Mouse (Mus musculus) CH12.LX (cell line): ENCODE measurements around the gene Tpst1.

Experiments used
- CHD1 ChIP-seq: IDR thresholded peaks from 2 replicates; pipeline ENCODE4 v1.6.1; 2012; ENCODE audit warnings: low read depth, low read length, improper control_type of control experiment, inconsistent platforms
- CTCF ChIP-seq, 2 experiments: IDR thresholded peaks in 1 of 2; conservative IDR thresholded peaks in 1 of 2; 2 replicates each; pipeline ENCODE4 v1.5.1; 2011 to 2012; ENCODE audit warnings: low read depth in 2 of 2, low read length in 2 of 2, improper control_type of control experiment in 1 of 2, inconsistent platforms in 1 of 2, mild to moderate bottlenecking in 1 of 2, moderate library complexity in 1 of 2
- HCFC1 ChIP-seq: IDR thresholded peaks from 2 replicates; pipeline ENCODE4 v1.6.1; 2012; ENCODE audit warnings: low read depth, mild to moderate bottlenecking, inconsistent platforms, low read length, improper control_type of control experiment
- JUND ChIP-seq: conservative IDR thresholded peaks from 2 replicates; pipeline ENCODE4 v1.6.1; 2011; ENCODE audit warnings: low read depth, low read length, improper control_type of control experiment
- MAFK ChIP-seq: IDR thresholded peaks from 2 replicates; pipeline ENCODE4 v1.6.1; 2011; ENCODE audit warnings: low read length, improper control_type of control experiment; ENCODE audit not compliant: insufficient replicate concordance
- NELFE ChIP-seq: IDR thresholded peaks from 2 replicates; pipeline ENCODE4 v1.6.1; 2011; ENCODE audit warnings: low read depth, low read length, improper control_type of control experiment
- UBTF ChIP-seq: IDR thresholded peaks from 2 replicates; pipeline ENCODE4 v1.6.1; 2012; ENCODE audit warnings: low read depth, mild to moderate bottlenecking, inconsistent platforms, low read length, improper control_type of control experiment, moderate library complexity
- USF2 ChIP-seq: conservative IDR thresholded peaks from 2 replicates; pipeline ENCODE4 v1.6.1; 2011; ENCODE audit warnings: low read depth, low read length, improper control_type of control experiment

DNA sequence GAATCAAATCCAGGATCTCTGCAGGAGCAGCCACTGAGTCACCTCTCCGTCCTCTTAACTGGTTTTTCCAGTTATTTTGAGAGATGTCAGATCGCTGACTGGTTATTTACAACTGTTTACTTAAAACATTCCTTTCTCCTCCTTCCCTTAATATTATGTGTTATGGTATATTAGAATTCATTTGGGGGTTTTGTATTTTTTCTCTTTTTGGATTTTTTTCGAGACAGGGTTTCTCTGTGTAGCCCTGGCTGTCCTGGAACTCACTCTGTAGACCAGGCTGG lies 109.4 kb downstream of the Tpst1 start:
- no peak for TF ChIP-seq UBTF
- TF ChIP-seq CHD1: no peak
- no peak for TF ChIP-seq JUND
- TF ChIP-seq MAFK: no peak
- TF ChIP-seq USF2: no peak
- no peak for TF ChIP-seq HCFC1
- no peak for TF ChIP-seq NELFE
- TF ChIP-seq CTCF (conservative IDR thresholded peaks at IDR 0.05 in 1 of 2, IDR thresholded peaks at IDR 0.05 in 1 of 2; ENCODE audit: low read depth in 2 of 2, low read length in 2 of 2): no peak
